Mouse (Mus musculus): ENCODE data around the gene Cdh1. TPM values are rescaled to one million over a fixed set of nuclear protein-coding genes. Genes with fewer than 3 reads are reported as not detected.
A peak's percentile ranks its signal among the peaks of the same experiment; 100 is the strongest.

Cdh1 gene
- total RNA-seq, 2 experiments from 2014 or later: 4.1 to 8.1 TPM

DNA sequence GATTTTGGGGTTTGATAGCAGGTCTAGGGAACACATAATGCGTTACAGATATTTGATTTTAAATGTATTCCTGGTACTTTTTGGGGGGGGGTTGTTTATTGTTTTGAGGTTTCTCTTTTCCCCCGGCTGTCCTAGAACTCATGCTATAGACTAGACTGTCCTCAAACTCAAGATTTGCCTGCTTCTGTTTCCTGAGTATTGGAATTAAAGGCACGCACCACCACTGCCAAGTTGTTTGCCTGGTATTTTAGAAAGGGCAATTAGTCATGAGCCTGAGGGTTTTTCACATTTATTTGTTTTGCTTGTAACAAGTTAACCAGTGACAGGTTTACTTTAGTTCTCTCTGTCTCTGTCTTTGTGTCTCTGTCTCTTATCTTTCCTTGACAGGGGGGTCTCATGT lies 20.3 kb downstream of the Cdh1 start:
- no peak for DNase-seq

DNA sequence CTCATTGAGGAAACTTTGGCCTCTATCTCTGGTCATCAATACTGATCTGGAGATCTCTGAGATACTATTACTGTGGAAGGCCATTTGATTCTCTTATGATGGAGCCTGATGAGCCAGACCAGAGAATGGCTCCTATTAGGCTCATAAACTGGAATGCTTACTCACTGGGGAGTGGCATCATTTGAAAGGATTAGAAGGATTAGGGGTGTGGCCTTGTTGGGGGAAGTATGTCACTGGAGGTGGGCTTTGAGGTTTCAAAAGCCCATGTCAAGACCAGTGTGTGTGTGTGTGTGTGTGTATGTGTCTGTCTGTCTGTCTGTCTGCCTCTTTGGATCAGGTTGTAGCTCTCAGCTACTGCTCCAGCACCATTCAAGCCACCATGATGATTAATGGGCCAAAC lies 20.8 kb downstream of the Cdh1 start:
- DNase-seq: no peak

DNA sequence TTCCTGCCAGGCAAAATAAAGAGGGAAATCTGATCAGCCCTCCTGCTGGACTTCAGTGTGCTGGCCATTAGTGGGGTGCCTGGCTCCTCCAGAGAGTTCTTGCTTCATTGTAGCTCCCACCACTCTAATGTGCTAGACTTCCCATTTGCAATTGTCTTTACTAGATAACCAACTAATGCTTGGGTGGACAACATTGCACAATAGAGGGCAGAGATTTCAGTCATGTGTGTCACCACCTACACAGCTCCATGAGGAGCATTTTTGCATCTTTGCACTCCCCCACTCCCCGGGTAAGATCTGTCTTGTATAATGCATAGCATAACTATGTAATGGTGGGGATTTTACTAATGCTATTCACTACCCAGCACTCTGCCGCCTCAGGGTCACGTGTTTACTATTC lies 21.6 kb downstream of the Cdh1 start:
- DNase-seq: no peak

DNA sequence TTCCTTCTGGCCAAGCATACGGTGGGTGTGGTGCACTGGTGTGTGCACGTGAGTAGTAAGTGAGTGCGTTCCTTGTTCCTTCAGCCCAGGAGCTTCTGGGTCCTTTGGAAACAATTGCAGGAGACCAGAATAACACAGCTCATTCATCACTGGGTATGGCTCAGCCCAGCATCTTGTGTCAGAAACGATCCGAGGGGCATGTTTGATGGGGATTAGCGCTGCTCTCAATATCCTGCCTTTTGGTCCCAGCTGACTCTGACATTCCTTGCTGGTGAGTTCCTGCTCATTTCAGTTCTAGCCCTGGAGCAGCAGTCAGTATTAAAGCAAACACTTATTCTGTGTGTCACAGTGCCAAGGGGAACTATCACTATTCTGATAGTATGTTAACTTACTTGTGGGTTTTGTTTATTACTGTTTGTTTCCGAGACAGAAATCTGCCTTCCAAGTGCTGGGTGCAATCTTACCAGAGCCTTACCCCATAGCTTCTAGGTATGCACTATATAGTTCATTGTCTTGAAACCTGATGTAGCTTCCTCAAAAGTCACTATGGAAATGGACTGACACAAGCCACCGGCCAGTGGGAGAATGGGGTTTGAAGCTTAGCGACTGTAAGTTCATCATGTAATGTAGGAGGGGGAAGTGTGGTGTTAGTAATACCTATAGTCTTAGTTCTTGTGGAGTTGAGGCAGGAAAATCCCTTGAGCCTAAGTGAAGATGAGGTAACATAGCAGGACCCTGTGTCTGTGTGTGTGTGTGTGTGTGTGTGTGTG lies 23.1 kb downstream of the Cdh1 start:
- no peak for DNase-seq

DNA sequence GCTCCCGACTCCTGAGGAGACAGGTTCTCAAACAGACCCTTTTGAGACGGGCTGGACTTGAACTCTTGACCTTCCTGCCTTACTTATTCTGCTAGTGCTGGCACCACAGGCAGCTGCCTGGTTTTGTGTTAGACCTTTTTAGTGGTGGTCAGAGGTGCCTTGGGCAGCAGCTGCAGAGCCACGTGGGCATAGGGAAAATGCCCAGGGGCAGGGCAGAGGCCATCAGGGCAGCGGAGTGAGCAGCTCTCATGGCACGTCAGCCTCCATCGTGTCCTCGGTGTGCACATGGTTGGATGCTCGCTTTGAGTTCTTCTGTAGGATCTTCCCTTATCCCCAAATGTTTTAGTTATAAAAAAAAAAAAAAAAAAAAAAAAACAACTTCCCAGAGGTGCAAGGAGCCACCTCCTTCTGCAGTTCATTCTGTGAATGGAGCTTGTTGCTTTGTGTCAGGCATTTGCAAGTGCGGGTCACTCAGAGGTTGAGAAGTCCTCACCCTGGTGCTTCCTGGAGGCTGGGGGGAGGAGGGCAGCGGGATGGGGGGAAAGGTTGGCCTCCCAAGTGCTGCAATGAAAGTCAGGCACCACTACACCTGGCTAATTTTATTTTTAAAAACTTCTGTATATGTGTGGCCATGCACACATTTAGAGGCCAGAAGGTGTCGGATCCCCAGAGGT lies 25.3 kb downstream of the Cdh1 start:
- DNase-seq: no peak

DNA sequence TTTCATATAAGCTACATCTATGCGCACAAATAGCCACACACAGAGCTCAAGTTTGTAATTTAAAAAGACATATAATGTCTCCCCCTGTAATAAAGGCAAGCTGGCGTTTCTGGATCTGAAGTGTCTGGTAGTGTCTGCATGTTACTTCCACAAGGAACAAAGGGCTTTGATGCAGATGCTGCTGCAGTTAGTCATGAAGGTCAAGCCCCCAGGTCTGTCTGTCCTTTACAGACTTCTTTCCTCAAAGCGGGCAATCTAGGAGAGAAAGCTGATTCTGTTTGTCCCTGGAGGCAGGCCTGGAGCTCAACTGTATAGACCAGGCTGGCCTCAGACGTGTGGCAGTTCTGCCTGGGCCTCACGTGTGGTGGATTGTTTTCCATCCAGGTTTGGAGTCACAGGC lies 26.3 kb downstream of the Cdh1 start:
- no peak for DNase-seq

DNA sequence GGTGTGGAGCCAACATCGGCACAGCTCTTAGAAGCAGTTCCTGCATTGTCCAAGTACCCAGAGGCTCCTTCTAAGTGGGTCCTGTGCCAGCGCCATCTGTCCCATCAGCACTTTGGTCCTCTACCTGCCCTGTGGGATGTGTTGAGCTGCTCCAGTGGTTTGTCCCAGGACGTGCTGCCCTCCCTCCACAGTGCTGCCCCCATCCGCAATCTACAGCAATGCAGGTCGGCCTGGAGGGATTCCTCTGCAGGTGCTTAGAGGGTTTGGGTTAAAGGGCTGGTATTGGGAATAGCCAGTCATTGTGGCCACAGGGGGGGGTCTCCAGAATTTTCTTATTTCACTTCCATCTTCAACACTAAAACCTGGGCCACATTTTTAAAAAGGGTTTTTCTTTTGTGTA lies 28.8 kb downstream of the Cdh1 start:
- no peak for DNase-seq

DNA sequence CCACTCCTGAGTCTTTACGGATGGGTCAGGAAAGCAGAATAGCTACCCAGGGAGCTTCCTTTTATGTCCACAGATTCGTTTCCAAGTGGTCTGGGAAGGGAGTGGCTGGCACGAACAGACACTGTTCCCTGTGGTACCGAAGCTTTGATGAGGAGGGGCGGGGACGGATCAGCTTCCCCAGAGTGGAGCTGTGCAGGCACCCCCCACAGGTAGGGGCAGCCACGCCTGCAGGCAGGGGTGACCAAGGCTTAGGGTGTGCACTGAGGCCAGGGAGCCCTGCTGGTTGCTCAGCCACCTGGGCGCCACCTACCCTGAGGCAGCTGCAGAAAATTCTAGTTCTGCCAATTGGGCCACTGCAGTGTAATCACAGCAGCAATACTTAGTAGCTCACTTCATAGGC lies 29.5 kb downstream of the Cdh1 start:
- no peak for DNase-seq

DNA sequence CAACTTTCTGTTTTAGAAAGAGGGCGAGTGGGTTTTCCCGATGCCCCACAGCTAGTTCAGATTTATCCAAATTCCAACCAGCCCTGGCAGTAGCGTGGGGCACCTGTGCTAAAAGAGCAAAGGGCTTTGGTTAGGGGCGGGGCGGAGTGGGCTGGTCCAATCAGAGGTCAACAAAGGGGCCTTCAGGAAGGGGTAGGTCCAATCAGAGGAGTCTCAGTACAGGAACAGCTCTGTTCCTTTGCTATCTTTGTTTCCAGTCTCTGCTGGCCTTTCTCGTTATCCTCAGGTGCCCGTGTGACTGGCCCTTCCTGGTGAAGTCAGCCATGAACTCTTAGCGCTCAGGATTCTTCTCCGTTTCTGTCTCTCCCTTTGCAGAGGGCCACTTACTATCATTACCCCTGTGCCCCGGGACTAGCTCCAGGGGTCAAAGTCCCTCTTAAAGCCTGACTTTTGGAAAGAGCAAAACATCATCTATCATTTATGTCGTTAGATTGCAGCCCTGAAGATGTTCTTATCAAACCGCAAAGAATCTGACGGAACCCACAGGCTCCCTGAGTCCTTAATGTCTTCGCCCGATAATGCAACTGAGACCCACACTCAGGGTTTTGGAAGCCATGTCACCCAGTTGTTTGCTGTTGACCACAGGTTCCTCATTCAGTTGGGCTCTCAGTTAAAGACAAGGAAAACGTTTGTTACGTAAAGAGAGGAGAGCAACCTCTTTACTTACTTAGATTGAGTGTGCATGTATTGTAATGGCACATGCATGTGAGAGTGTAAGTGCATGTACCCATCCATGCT lies 30.4 kb downstream of the Cdh1 start:
- peak; percentile 23 for DNase-seq

DNA sequence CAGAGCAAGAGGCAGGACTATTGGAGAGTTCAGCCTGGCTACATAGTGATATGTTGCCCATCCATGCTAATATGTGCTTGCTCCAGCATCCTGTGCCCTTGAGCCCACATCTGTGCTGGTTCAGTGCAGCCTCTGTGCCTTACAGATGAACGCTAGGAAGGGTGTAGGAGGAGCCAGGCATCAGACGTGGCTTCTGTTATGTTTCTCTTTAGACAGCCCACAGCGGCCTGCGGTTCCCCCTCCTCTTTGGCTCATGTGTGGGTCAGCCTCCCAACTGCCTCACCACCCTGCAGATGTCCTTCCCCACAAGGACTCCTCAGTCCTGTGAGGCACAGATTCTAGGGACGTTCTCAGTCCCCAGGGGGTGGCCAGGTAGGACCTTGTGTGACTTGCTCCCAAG lies 32.1 kb downstream of the Cdh1 start:
- DNase-seq: no peak

DNA sequence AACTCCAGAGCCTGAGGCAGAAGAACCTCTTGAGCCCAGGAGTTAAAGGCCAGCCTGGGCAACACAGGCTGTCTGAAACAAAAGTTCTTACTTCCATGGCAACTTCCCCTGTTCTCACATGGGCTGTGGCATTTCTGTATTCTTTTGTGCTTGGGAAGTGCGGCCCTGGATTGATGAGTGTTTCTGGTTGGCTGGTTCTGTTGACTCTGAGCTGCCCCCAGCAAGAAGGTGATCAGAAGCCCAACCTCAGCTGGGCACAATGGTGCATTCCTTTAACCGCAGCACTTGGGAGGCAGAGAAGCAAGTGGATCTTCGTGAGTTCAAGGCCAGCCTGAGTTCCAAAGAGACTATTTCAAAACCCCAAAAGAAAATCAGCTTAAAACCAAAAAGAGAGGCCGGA lies 34.3 kb downstream of the Cdh1 start:
- DNase-seq: no peak

DNA sequence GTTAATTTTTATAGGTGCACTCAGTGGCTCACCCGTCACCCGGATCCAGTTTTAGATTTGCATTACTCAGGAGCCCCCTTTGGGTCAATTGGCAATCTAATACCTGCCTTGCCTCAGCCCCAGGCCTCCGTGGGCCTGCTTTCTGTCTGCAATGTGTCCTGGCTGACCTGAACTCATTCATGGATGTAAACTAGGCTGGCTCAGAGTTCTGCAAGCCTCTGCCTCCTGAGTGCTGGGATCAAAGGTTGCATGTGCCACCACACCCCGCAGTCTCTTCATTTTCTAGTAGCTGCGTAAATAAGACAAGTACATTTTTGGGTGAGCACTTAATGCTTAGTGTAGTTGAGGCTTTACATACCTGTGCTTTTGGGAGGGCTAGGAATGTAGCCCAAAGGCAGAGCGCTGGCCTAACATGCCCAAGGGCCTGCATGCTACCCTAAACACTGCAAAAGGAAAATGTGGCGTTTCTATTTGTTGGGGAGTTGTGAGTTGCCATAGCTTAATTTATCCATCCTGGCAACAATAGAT lies 35.7 kb downstream of the Cdh1 start:
- DNase-seq: no peak

DNA sequence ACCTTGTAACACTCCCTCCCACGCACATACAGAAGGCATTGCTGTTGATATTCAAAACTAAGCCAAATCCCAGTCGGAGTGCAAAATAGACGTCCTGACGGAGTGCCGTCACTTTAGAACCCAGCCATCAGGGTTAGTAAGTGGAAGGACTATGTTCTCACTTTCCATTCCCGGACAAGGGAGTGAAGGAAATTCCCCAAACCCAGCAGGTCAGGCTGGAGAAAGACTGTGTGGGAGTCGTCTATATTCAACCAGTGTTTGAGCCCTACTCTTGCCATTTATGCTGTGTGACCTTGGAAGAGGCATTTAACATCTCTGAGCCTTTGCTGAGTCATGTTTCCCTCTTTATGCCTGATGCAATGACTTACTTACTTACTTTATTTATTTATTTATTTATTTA lies 37.1 kb downstream of the Cdh1 start:
- no peak for DNase-seq

DNA sequence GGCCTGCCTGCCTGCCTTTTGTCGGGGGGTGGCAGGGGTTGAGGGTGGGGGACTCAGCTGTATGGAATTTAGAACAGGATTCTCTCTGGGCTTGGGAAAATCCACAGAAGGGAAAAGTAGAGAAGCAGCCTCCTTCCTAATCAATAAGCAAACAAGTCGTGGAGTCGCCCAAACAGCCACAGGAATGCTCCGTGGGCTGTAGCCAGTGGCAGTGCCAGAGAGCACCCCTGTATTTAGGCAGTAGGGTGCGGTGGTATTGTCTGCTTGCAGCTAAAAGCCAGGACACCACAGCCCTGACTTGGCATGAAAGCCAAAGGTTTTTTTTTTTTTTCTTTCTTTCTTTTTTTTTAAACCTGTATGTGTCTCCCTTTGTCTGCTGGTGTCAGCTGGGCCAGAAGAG lies 37.8 kb downstream of the Cdh1 start:
- DNase-seq: no peak

DNA sequence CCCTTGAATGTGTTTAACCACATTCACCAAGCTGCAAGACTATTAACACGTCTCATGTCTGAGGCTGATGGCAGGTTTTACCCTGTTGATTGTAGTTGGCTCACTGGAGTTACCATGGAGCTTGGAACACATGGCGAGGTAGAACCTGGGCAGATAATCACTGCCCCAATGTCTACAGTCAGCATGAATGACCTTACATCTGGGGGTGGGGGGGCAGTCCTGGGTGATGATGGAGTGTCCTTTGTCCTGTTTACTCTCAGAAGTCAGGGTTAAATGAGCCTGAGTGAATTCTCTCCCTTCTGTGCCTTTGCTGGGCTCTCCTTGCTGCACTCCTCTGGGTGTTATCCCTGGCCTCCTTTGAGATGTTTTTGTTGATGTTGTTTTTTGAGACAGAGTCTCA lies 39.0 kb downstream of the Cdh1 start:
- DNase-seq: no peak

DNA sequence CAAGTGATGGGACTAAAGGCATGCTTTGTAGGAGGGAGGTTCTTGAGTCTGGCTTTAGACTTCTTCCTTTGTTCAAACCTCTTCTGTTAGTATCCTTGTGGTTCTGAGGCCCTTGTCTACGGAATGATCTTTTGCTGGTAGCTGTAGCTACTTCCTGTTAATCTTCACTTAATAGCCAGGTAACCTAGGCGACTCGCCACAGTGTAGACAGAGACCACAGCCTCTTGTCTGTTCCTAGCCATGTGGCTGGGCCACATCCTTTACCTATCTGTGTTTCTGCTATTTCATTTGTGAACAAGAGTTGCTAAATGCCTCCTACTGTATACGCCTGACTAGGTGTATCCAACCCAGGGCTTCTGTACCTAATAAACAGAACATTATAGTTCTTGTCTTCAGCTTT lies 39.9 kb downstream of the Cdh1 start:
- DNase-seq: no peak

DNA sequence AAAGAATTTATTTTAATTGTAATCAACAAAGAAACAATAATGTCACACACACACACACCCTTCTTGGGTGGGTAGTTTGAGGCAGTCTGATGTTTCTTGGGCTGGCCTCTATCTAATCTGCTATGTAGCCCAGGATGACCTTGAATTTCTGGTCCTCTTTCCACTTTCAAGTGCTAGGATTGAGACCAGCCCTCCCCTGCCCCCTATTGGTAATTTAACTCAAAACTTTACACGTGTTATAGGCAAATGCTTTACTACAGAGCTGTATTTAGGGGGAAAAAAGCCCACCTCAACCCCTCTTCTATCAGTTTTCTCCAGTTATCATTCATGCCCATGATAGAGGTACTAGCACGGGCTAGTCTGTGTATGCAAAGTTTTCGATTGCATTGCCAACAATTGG lies 41.8 kb downstream of the Cdh1 start:
- DNase-seq: no peak

DNA sequence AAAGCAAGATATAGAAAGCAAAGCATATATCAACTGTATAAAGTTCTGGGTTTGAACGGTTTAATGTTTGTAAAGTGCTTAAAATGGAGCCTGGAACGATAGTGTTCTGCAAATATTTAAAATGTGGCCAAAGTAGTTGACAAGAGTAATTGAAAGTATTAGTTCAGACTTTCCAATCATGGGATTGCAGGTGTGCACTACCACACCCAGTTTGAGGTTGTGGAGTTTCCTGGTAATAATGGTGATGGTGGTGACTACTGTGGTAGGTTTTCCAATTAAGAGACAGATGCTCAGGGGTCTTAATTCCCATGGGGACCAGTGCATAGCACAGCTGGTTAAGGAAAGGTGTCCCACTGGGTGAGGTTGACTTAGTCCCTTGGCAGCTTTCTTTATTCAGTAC lies 43.0 kb downstream of the Cdh1 start:
- no peak for DNase-seq

DNA sequence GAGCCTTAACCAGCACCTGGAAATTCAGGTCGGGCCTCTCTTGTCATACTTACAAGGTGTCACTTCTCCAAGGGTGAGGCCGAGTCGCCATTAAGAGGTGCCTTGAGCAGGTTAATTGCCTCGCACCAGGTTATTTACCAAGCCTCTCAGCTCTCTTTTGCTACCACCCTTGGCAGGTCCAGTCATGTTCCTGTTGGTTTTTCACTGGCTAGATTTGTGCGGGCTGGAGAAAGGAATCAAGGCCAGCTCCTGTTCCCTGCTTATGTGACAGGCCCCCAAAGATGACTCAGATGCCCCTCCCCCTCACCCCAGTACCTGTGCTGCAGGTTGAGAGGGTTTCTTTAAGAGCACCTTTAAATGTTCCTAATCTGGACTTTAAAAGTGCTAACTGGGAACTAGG lies 43.6 kb downstream of the Cdh1 start:
- DNase-seq: no peak

DNA sequence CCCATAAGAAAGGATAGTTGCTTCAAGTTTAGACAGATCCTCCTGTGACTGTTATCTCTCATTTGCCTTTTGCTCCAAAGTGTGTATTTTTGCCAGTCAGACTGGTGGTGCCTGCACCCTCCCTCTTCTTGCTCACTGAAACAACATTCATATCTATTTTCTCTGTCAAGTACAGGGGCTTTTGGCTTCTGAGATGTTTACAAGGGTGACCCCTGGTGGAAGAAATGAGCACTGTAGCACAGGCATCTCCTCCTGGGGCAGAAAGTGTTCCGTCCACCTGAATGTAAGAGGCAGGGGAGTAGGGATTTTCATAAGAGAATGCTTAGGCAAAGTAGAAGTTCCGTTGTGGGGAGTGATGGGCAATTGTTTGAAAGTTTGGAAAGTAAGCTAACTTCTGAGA lies 44.2 kb downstream of the Cdh1 start:
- DNase-seq: peak; percentile 86

DNA sequence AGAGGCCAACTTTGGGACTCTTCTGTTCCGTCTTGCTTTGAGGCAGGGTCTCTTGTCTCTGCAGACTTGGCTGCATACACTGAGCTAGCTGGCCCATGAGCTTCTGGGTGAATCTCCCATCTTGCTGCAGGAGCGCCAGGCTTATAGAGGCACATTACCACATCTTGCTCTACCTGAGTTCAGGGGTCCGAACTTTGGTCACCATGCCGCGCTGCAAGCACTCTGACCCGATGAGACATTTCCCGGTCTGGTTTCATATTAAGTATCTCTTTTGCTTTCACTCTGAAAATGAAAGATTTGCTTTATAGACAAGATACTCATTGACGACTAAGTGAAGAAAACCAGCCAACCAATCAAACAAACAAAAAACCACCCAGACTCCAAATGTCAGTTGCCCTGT lies 45.3 kb downstream of the Cdh1 start:
- DNase-seq: no peak

DNA sequence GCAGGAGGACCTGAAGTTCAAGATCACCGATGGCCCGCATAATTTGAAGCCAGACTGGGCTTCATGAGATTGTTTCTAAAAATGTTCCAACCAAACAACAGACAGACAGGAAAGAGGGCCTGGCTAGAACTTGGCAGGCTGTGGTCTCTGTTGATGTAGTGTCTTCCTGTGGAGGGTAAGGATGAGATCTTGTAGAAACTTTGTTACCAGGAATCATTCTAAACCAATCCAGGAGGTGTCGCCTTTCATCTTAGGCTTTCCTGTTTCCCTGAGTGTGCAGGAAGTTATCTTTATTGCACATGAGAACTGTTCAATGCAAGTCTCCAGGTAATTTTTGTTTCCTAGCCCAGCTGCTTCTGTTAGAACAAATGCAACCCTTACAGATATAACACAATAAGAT lies 48.8 kb downstream of the Cdh1 start:
- no peak for DNase-seq

DNA sequence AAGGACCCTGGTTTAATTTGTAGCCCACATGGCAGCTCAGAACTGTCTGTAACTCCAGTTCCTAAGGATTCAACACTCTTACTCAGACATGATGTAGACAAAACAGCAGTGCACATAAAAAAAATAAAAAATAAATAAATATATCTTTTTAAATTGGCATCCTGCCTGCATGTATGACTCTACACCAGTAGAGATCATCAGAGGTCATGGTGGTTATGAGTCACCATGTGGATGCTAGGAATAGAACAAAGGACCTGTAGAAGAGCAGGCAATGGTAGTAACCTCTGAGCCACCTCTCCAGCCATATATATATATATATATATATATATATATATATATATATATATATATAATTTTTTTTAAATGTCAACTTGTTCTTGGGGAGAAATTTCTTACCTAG lies 52.9 kb downstream of the Cdh1 start:
- DNase-seq: no peak

Measured in adrenal gland, postnatal 10 days (tissue).